Mouse (Mus musculus) kidney, postnatal 0 days (tissue): ENCODE measurements at regions not wholly inside any gene's neighbourhood (a gene's known extent, or its start where the extent isn't known, plus 50 kb on each side); places are given as distances from the start of the nearest gene placed in this dataset.

Experiments
- ATAC-seq: fragments of 200-750 bp; cut with Nextera tagmentation; replicated peaks from 2 replicates; pipeline ENCODE4 v1.8.0; 2017; ENCODE audit warnings: low read depth, moderate number of reproducible peaks, moderate TSS enrichment, moderate library complexity; ENCODE audit not compliant: low FRiP score
- DNase-seq: peaks from one replicate; pipeline ENCODE4 v3.0.0-alpha.2; 2016; ENCODE audit warnings: low spot score
- H3K27ac ChIP-seq: fragments of 300-500 bp; sonication (generic); 2 replicates; pipeline ENCODE4 v1.5.1; 2014; ENCODE audit warnings: mild to moderate bottlenecking
- H3K27me3 ChIP-seq: fragments of 300-500 bp; sonication (generic); 2 replicates; pipeline ENCODE4 v1.6.1; 2014; ENCODE audit warnings: low read length, mixed read lengths; ENCODE audit not compliant: insufficient read depth
- H3K36me3 ChIP-seq: fragments of 300-500 bp; sonication (generic); 2 replicates; pipeline ENCODE4 v1.6.1; 2014; ENCODE audit warnings: low read length, mixed read lengths; ENCODE audit not compliant: insufficient read depth
- H3K4me1 ChIP-seq: fragments of 300-500 bp; sonication (generic); replicated peaks from 2 replicates; pipeline ENCODE4 v1.6.1; 2014; ENCODE audit warnings: antibody characterized with exemption, low read length, mixed read lengths; ENCODE audit not compliant: insufficient read depth
- H3K4me2 ChIP-seq: fragments of 300-500 bp; sonication (generic); 2 replicates; pipeline ENCODE4 v1.6.1; 2014; ENCODE audit warnings: mild to moderate bottlenecking, low read length, moderate library complexity, mixed read lengths
- H3K4me3 ChIP-seq: fragments of 300-500 bp; sonication (generic); replicated peaks from 2 replicates; pipeline ENCODE4 v1.5.1; 2014; ENCODE audit warnings: low read depth, low read length
- H3K9ac ChIP-seq: fragments of 300-500 bp; sonication (generic); 2 replicates; pipeline ENCODE4 v1.6.1; 2014; ENCODE audit warnings: low read depth, low read length
- H3K9me3 ChIP-seq: fragments of 300-500 bp; sonication (generic); replicated peaks from 2 replicates; pipeline ENCODE4 v1.6.1; 2016; ENCODE audit warnings: low read length, inconsistent platforms, mixed read lengths
- CTCF ChIP-seq: IDR thresholded peaks from 2 replicates; pipeline ENCODE4 v1.5.1; 2016; ENCODE audit warnings: antibody characterized with exemption, low read depth, mild to moderate bottlenecking, moderate library complexity
- WGBS: fragments of 180-500 bp; shearing (Covaris S2); extraction: QIAGEN DNeasy Blood & Tissue Kit; methylation state at CpG from one replicate; pipeline ENCODE4 v1.1.7; 2014; 5-methylcytosine and 5-hydroxymethylcytosine counted together

DNA sequence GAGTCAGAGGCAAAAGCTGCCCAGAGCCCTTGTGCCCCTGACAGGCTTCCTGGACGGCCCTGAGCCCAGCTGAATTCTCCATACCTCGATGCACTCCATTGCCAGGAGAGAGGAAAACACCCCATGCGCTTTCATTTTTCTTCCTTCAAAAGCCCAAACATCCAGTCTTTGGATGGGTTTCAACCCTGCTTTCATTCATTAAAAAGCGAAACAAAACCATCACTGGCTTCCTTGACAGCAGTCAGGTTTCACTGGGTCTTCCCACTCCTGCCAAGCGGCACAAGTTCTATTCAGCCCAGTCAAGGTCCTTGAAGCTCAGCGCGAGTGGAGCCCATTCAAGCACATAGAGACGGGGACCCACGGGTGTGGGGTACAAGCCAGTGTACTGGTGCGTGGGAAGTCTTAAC lies 348.8 kb downstream of the Ankrd50 start:
- Histone ChIP-seq H3K9me3 (no peaks in the 10 kb centered on the region), H3K4me3 (no peak overlapping the region), H3K4me1 (peaks cover 23% of the 10 kb centered on the region; the same call in 1 of the 2 replicates), H3K4me2 (peak overlapping the region; percentile 18; the same call in 1 of the 2 replicates), H3K9ac (no peak overlapping the region), H3K36me3 (no peaks in the 10 kb centered on the region), H3K27me3 (no peaks in the 10 kb centered on the region), H3K27ac (peak overlapping the region; percentile 82)
- WGBS: 41% methylated on average over 10 of the region's 10 CpGs
- ATAC-seq: no peak
- no peak for TF ChIP-seq CTCF
- no peak for DNase-seq

DNA sequence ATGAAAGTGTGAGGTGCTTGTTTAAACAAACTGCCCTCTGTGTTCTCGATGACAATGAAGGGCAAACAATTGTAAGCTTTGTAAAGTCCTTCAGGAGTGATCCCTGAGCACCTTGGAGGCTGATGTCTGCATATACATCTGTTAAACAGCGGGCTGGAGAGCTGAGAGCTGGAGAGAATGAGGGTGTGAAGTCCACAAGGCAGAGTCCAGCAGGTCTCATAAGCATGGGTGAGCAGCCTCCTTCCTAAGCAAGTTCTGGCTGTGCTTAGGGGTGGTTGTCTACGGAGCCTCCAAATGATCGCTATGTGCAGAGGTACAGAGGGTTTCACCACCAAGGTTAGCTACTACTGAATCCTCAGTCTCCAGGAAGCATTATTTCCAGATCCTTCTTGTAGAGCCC lies 350.2 kb downstream of the Ankrd50 start:
- Histone ChIP-seq H3K36me3 (no peaks in the 10 kb centered on the region), H3K4me3 (no peak overlapping the region), H3K9me3 (no peaks in the 10 kb centered on the region), H3K4me2 (no peak overlapping the region), H3K27ac (no peak overlapping the region), H3K27me3 (no peaks in the 10 kb centered on the region), H3K4me1 (peaks cover 26% of the 10 kb centered on the region; the same call in 1 of the 2 replicates), H3K9ac (no peak overlapping the region)
- ATAC-seq (no peak), DNase-seq (no peak)
- no peak for TF ChIP-seq CTCF
- 90% methylated on average over 4 of the region's 4 CpGs for WGBS

DNA sequence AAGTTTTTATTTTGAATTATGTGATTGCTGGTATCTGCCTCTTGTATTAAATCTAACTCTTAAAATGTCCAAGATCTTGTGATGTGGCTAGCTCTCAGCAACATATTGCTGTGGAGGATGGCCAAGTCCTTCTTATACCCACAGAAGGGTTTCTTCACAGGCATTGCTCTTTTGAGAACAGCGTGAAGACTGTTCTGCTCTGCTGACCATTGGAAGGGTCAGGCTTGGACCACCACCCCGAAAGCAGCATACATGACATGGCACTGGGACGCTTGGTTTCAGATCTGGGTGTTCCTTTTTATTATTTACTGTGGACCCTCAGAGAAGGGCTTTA lies 352.8 kb downstream of the Ankrd50 start:
- peak; percentile 49; the same call in 1 of the 2 replicates for ATAC-seq
- H3K9me3 ChIP-seq: no peaks in the 10 kb centered on the region

GRCm38 (mm10) chr3:38131176-38131886 lies 353.3 kb downstream of the Ankrd50 start:
- TF ChIP-seq CTCF: no peak
- H3K9ac ChIP-seq: no peak overlapping the region
- no peak overlapping the region for H3K27ac ChIP-seq
- peaks cover 26% of the 10 kb centered on the region; the same call in 1 of the 2 replicates for H3K4me1 ChIP-seq
- peak; percentile 55; the same call in 1 of the 2 replicates for ATAC-seq
- 61% methylated on average over 12 of the region's 12 CpGs for WGBS
- H3K27me3 ChIP-seq: no peaks in the 10 kb centered on the region
- H3K4me3 ChIP-seq: no peak overlapping the region
- no peaks in the 10 kb centered on the region for H3K9me3 ChIP-seq
- H3K36me3 ChIP-seq: no peaks in the 10 kb centered on the region
- no peak overlapping the region for H3K4me2 ChIP-seq
- peak; percentile 75 for DNase-seq

More for the DNA sequence above, 352.8 kb downstream of the Ankrd50 start:
- Histone ChIP-seq H3K4me1 (peaks cover 29% of the 10 kb centered on the region; the same call in 1 of the 2 replicates), H3K36me3 (no peaks in the 10 kb centered on the region), H3K27ac (peak overlapping the region; percentile 55), H3K27me3 (no peaks in the 10 kb centered on the region), H3K4me2 (no peak overlapping the region), H3K9ac (no peak overlapping the region), H3K4me3 (no peak overlapping the region)
- WGBS: 51% methylated on average over 3 of the region's 3 CpGs
- no peak for TF ChIP-seq CTCF
- peak; percentile 87 for DNase-seq

- ATAC-seq (no peak), DNase-seq (peak; percentile 67)
- Histone ChIP-seq H3K36me3 (no peaks in the 10 kb centered on the region), H3K4me2 (no peak overlapping the region), H3K4me3 (no peak overlapping the region), H3K9ac (no peak overlapping the region), H3K9me3 (no peaks in the 10 kb centered on the region), H3K4me1 (peaks cover 15% of the 10 kb centered on the region; the same call in 1 of the 2 replicates), H3K27me3 (no peaks in the 10 kb centered on the region), H3K27ac (no peak overlapping the region)
- 14% methylated on average over 1 of the region's 1 CpGs for WGBS
- TF ChIP-seq CTCF: no peak
These were observed 354.6 kb downstream of the Ankrd50 start for GRCm38 (mm10) chr3:38130088-38130487.

GRCm38 (mm10) chr3:38129167-38129500 lies 355.5 kb downstream of the Ankrd50 start:
- Histone ChIP-seq H3K36me3 (no peaks in the 10 kb centered on the region), H3K27me3 (no peaks in the 10 kb centered on the region), H3K4me3 (no peak overlapping the region), H3K4me2 (no peak overlapping the region), H3K4me1 (0 out of 2 replicates have a peak, but pooled peaks cover 11% of the 10 kb centered on the region), H3K9ac (no peak overlapping the region), H3K27ac (no peak overlapping the region), H3K9me3 (no peaks in the 10 kb centered on the region)
- DNase-seq (no peak), ATAC-seq (no peak)
- TF ChIP-seq CTCF: no peak
- 59% methylated on average over 2 of the region's 2 CpGs for WGBS
